ENCODE assay signal across 31 mouse cellular contexts in the genomic region with DNA sequence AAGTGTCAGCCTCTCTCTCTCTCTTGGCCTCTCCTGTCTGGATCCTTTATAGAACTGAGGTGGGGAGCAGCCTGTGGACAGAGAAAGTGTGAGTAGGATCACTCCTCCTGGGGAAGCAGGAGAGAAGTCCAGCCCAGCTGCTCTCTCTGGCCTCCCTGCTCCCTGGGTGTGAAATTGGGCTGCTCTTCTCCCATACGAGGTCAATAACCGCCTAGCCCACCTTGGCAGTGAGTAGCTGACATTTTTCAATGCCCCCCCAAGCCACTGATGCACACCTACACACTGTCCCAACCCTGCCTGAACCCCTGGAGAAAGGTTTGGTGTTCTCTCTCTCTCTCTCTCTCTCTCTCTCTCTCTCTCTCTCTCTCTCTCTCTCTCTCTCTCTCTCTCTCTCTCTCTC.
"Had no signal": no experiment of that assay in that cellular context is flagged by ENCODE, and none has a peak within 500 bp of the region (broad histone marks: within the 10 kb centered on the region; RNA-seq: fewer than 3 reads in every experiment).

No protein-coding gene starts in this region.

- H3K36me3 ChIP-seq: limb, embryonic 10.5 days; limb, embryonic 12.5 days; limb, embryonic 13.5 days; limb, embryonic 15.5 days; liver, embryonic 12.5 days; liver, embryonic 13.5 days; liver, embryonic 15.5 days; lung, embryonic 15.5 days; midbrain, embryonic 10.5 days; midbrain, embryonic 12.5 days; midbrain, embryonic 13.5 days; midbrain, embryonic 15.5 days; neural tube, embryonic 12.5 days had no signal

- H3K9ac ChIP-seq: limb, embryonic 12.5 days; limb, embryonic 13.5 days; limb, embryonic 15.5 days; liver, embryonic 12.5 days; liver, embryonic 13.5 days; liver, embryonic 14.5 days; liver, embryonic 15.5 days; liver, postnatal 0 days; lung, embryonic 14.5 days; lung, embryonic 15.5 days; midbrain, embryonic 12.5 days; midbrain, embryonic 13.5 days; midbrain, embryonic 15.5 days; neural tube, embryonic 12.5 days had no signal

- H3K27ac ChIP-seq: left cerebral cortex, adult 2 months; limb, embryonic 10.5 days; limb, embryonic 12.5 days; limb, embryonic 13.5 days; limb, embryonic 15.5 days; liver, embryonic 12.5 days; liver, embryonic 13.5 days; liver, embryonic 14.5 days; liver, embryonic 15.5 days; lung, embryonic 15.5 days; macrophage; midbrain, embryonic 10.5 days; midbrain, embryonic 12.5 days; midbrain, embryonic 13.5 days; midbrain, embryonic 15.5 days; neural tube, embryonic 12.5 days had no signal

- H3K4me3 ChIP-seq: left cerebral cortex, adult 2 months; limb, embryonic 10.5 days; limb, embryonic 12.5 days; limb, embryonic 13.5 days; limb, embryonic 15.5 days; liver, embryonic 12.5 days; liver, embryonic 13.5 days; liver, embryonic 15.5 days; lung, embryonic 15.5 days; megakaryocyte, embryonic 14.5 days; midbrain, embryonic 10.5 days; midbrain, embryonic 12.5 days; midbrain, embryonic 13.5 days; midbrain, embryonic 15.5 days; myocyte; neural tube, embryonic 12.5 days had no signal

- ATAC-seq: liver, embryonic 12.5 days; liver, postnatal 0 days; lung, postnatal 0 days; midbrain, embryonic 13.5 days; midbrain, embryonic 15.5 days had no signal

- H3K4me2 ChIP-seq: limb, embryonic 12.5 days; limb, embryonic 13.5 days; limb, embryonic 15.5 days; liver, embryonic 11.5 days; liver, embryonic 12.5 days; liver, embryonic 13.5 days; liver, embryonic 15.5 days; lung, embryonic 14.5 days; lung, embryonic 15.5 days; midbrain, embryonic 12.5 days; midbrain, embryonic 13.5 days; midbrain, embryonic 15.5 days; neural tube, embryonic 12.5 days had no signal

- H3K27me3 ChIP-seq: limb, embryonic 12.5 days; limb, embryonic 13.5 days; limb, embryonic 15.5 days; liver, embryonic 12.5 days; liver, embryonic 13.5 days; liver, embryonic 15.5 days; lung, embryonic 15.5 days; midbrain, embryonic 12.5 days; midbrain, embryonic 13.5 days; midbrain, embryonic 15.5 days; neural tube, embryonic 12.5 days had no signal

- DNase-seq: left cerebral cortex, postnatal 4 days; liver; liver, embryonic 13.5 days; liver, postnatal 0 days; lung, adult 18-20 months; lung, adult 2 months; lung, embryonic 14.5 days; lung, postnatal 10 days; lung, postnatal 14 days; lung, postnatal 36 days; lung, postnatal 4 days; midbrain, embryonic 14.5 days had no signal

- H3K9me3 ChIP-seq: limb, embryonic 10.5 days; limb, embryonic 12.5 days; limb, embryonic 13.5 days; limb, embryonic 15.5 days; liver, embryonic 12.5 days; liver, embryonic 13.5 days; liver, embryonic 15.5 days; lung, embryonic 15.5 days; megakaryocyte, embryonic 14.5 days; midbrain, embryonic 10.5 days; midbrain, embryonic 12.5 days; midbrain, embryonic 13.5 days; midbrain, embryonic 15.5 days; neural tube, embryonic 12.5 days had no signal

- H3K4me1 ChIP-seq: limb, embryonic 10.5 days; limb, embryonic 12.5 days; liver, embryonic 13.5 days; lung, embryonic 15.5 days; midbrain, embryonic 10.5 days; midbrain, embryonic 12.5 days; midbrain, embryonic 13.5 days; midbrain, embryonic 15.5 days; neural tube, embryonic 12.5 days had no signal
